Mouse (Mus musculus): ENCODE results near the gene Cntn5. TPM values are rescaled to one million over a fixed set of nuclear protein-coding genes. Genes with fewer than 3 reads are reported as not detected.

Gene Cntn5
- polyA plus RNA-seq, 1 experiment from 2014 or later, result not detected

DNA sequence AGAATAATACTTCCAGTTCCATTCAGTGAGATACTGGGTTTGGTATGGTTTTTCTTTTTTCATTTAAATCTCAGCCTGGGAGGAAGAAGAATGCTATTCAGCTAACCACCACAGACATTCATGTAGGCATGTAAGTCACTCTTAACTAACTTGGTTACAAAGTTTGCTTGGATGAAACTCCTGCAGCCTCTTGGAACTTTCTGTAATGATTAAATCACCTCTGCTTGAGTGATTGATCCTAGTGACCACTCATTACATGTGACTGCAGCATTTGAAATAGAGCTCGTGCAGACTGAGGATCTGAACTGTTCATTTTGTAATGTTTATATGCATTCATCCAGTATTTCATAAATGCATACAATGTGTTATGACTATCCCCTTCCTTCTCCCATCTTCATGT is 1258.3 kb downstream of the Cntn5 start:
- H3K4me3 ChIP-seq (ENCODE audit: inconsistent target), result no peak overlapping the region
- WGBS (ENCODE audit: missing documents), result 92% methylated on average over 1 of the region's 1 CpGs
- no peaks in the 10 kb centered on the region for H3K79me2 ChIP-seq (ENCODE audit: inconsistent target)
- no peak overlapping the region for H3K27ac ChIP-seq
- H3K36me3 ChIP-seq (ENCODE audit: inconsistent target), result no peaks in the 10 kb centered on the region

Data from macrophage (primary cell).